ENCODE assay signal across 8 mouse cellular contexts in genomic region chr9:113707481-113708360, GRCm38 (mm10). TPM values are rescaled to one million over a fixed set of nuclear protein-coding genes. Genes with fewer than 3 reads are reported as not detected.
DNase-seq lines count a peak whose midpoint lies in the region; ATAC-seq and TF ChIP-seq lines count a peak whose summit lies in the region.

TSS of gene Pdcd6ip (minus strand) at chr9:113708259.

- no peaks in the 10 kb centered on the region for H3K27me3 ChIP-seq in kidney, embryonic 14.5 days (ENCODE audit: control insufficient read depth, insufficient read depth, low read length)
- no peaks in the 10 kb centered on the region for H3K27me3 ChIP-seq in limb, embryonic 15.5 days

- H3K4me1 ChIP-seq in bone marrow macrophage, adult 2 months (ENCODE audit: control insufficient read depth, insufficient read depth, low read length) = peaks cover 33% of the 10 kb centered on the region
- H3K4me1 ChIP-seq in embryonic fibroblast, embryonic 13.5 days (ENCODE audit: control insufficient read depth, insufficient read depth, low read length) = peaks cover 10% of the 10 kb centered on the region; the same call in 1 of the 2 replicates
- peaks cover 13% of the 10 kb centered on the region for H3K4me1 ChIP-seq in kidney, embryonic 14.5 days (ENCODE audit: control insufficient read depth, insufficient read depth, low read length)
- peaks cover 25% of the 10 kb centered on the region for H3K4me1 ChIP-seq in limb, embryonic 15.5 days

- peak; percentile 93 for ATAC-seq in kidney, embryonic 14.5 days (ENCODE audit: low FRiP score, low TSS enrichment)
- ATAC-seq in limb, embryonic 15.5 days (ENCODE audit: insufficient number of reproducible peaks, low FRiP score, low TSS enrichment, low read depth) = peak; percentile 85

- WGBS in kidney, embryonic 14.5 days = 1% methylated on average over 71 of the region's 77 CpGs
- WGBS in limb, embryonic 15.5 days = under 1% methylated on average over 77 of the region's 77 CpGs

- no peaks in the 10 kb centered on the region for H3K36me3 ChIP-seq in kidney, embryonic 14.5 days (ENCODE audit: control insufficient read depth, insufficient read depth, low read length)
- H3K36me3 ChIP-seq in limb, embryonic 15.5 days = no peaks in the 10 kb centered on the region

- peak within 1 kb of the TSS; percentile 97 for H3K9ac ChIP-seq in kidney, embryonic 14.5 days (ENCODE audit: low read depth, low read length)
- H3K9ac ChIP-seq in limb, embryonic 15.5 days = peak within 1 kb of the TSS; percentile 96

- peak within 1 kb of the TSS; percentile 77 for H3K27ac ChIP-seq in bone marrow macrophage, adult 2 months (ENCODE audit: insufficient read depth, low read depth, low read length)
- peak within 1 kb of the TSS; percentile 93 for H3K27ac ChIP-seq in embryonic fibroblast, embryonic 13.5 days (ENCODE audit: insufficient read depth, low read length)
- H3K27ac ChIP-seq in kidney, embryonic 14.5 days (ENCODE audit: low read depth, low read length) = peak within 1 kb of the TSS; percentile 89
- H3K27ac ChIP-seq in limb, embryonic 15.5 days = peak within 1 kb of the TSS; percentile 95

- peak; percentile 43; the same call in 1 of the 2 replicates for TF ChIP-seq POLR2A in bone marrow macrophage, adult 2 months (IDR thresholded peaks at IDR 0.05; ENCODE audit: borderline replicate concordance, low read depth, low read length)
- peak; percentile 84 for TF ChIP-seq POLR2A in embryonic fibroblast, embryonic 13.5 days (IDR thresholded peaks at IDR 0.05; ENCODE audit: low read depth, low read length)

- no peak for TF ChIP-seq CTCF in bone marrow macrophage, adult 2 months (IDR thresholded peaks at IDR 0.05; ENCODE audit: low read depth, low read length)
- TF ChIP-seq CTCF in embryonic fibroblast, embryonic 13.5 days (IDR thresholded peaks at IDR 0.05; ENCODE audit: borderline replicate concordance, insufficient read depth, low read length) = no peak

- peak; percentile 88 for DNase-seq in 416B (ENCODE audit: low read depth)
- DNase-seq in heart, adult 9 months (ENCODE audit: low spot score in 2 of 2) = peak; percentile 88 to 90
- peak; percentile 57 to 84 for DNase-seq in monocyte, adult 2 months (ENCODE audit: low read depth in 1 of 2, low spot score in 2 of 2)
- DNase-seq in spleen, postnatal 36 days (ENCODE audit: low spot score in 2 of 2) = peak; percentile 89

- H3K4me2 ChIP-seq in kidney, embryonic 14.5 days (replicated peaks; ENCODE audit: low read depth, low read length) = peak within 1 kb of the TSS; percentile 68
- H3K4me2 ChIP-seq in limb, embryonic 15.5 days = peak within 1 kb of the TSS; percentile 53

- no peaks in the 10 kb centered on the region for H3K9me3 ChIP-seq in kidney, embryonic 14.5 days (ENCODE audit: control insufficient read depth, low read length)
- H3K9me3 ChIP-seq in limb, embryonic 15.5 days = no peaks in the 10 kb centered on the region

- peak within 1 kb of the TSS; percentile 90 for H3K4me3 ChIP-seq in bone marrow macrophage, adult 2 months (ENCODE audit: insufficient read depth, low read length)
- H3K4me3 ChIP-seq in embryonic fibroblast, embryonic 13.5 days (ENCODE audit: insufficient read depth, low read length) = peak within 1 kb of the TSS; percentile 85
- peak within 1 kb of the TSS; percentile 97 for H3K4me3 ChIP-seq in kidney, embryonic 14.5 days (ENCODE audit: low read length)
- H3K4me3 ChIP-seq in limb, embryonic 15.5 days = peak within 1 kb of the TSS; percentile 83

RNA-seq across cellular contexts. Expression of gene Pdcd6ip, which starts in this region (rescaled TPM):
- polyA plus RNA-seq in bone marrow macrophage, adult 2 months (2012; ENCODE audit: insufficient read depth, insufficient read length, missing spikeins) = 154 and 162 TPM in 2 replicates
- polyA plus RNA-seq in embryonic fibroblast, embryonic 13.5 days (2011; ENCODE audit: insufficient read length, low read depth, missing spikeins) = 169 and 193 TPM in 2 replicates
- polyA plus RNA-seq in kidney, embryonic 14.5 days (2014; fragmentation: Nextera tagmentation; extraction: Ambion mirVana) = 38.9 and 79.5 TPM in 2 replicates
- polyA plus RNA-seq in limb, embryonic 15.5 days (2015; fragmentation: Nextera tagmentation; extraction: Ambion mirVana) = 82.8 and 82.9 TPM in 2 replicates

Comparison
In these comparisons a context has a peak if more than half of its experiments do, and no peak if none do; other contexts are left out.
1. Peak in every context shown above with its lines: DNase-seq, ATAC-seq, H3K4me3 ChIP-seq and H3K27ac ChIP-seq.